Mouse (Mus musculus) G1E-ER4 (cell line): ENCODE data around the gene Ccdc92b. TPM values are rescaled to one million over a fixed set of nuclear protein-coding genes. Genes with fewer than 3 reads are reported as not detected.

Experiments used
- GATA1 ChIP-seq: IDR thresholded peaks from one replicate; pipeline ENCODE4 v1.8.0; 2012; ENCODE audit warnings: low read length, inconsistent platforms
- polyA plus RNA-seq: library from polyadenylated mRNA; stranded (reverse); fragments of >175 nt; gene quantifications from 2 replicates; pipeline ENCODE4 v1.2.3, GENCODE M21; 2012

The Ccdc92b gene
- polyA plus RNA-seq, 1 experiment: not detected

GRCm38 (mm10) chr11:74664279-74664678 is 44.9 kb downstream of the Ccdc92b start:
- TF ChIP-seq GATA1: no peak

- no peak for TF ChIP-seq GATA1
These were observed 45.5 kb downstream of the Ccdc92b start for GRCm38 (mm10) chr11:74664906-74665305.

GRCm38 (mm10) chr11:74665631-74666283 is 46.4 kb downstream of the Ccdc92b start:
- TF ChIP-seq GATA1: no peak

- no peak for TF ChIP-seq GATA1
These were observed 46.9 kb downstream of the Ccdc92b start for GRCm38 (mm10) chr11:74666284-74666652.

- no peak for TF ChIP-seq GATA1
These were observed 47.6 kb downstream of the Ccdc92b start for GRCm38 (mm10) chr11:74666776-74667581.

GRCm38 (mm10) chr11:74667582-74668010 is 48.2 kb downstream of the Ccdc92b start:
- TF ChIP-seq GATA1: no peak

GRCm38 (mm10) chr11:74668466-74668865 is 49.1 kb downstream of the Ccdc92b start:
- TF ChIP-seq GATA1: no peak

- TF ChIP-seq GATA1: no peak
These were observed 49.6 kb downstream of the Ccdc92b start for GRCm38 (mm10) chr11:74668971-74669370.

- no peak for TF ChIP-seq GATA1
These were observed 50.7 kb downstream of the Ccdc92b start for GRCm38 (mm10) chr11:74670151-74670550.

- TF ChIP-seq GATA1: no peak
These were observed 51.6 kb downstream of the Ccdc92b start for GRCm38 (mm10) chr11:74671013-74671412.

- TF ChIP-seq GATA1: no peak
These were observed 52.4 kb downstream of the Ccdc92b start for GRCm38 (mm10) chr11:74671839-74672238.

- no peak for TF ChIP-seq GATA1
These were observed 53.6 kb downstream of the Ccdc92b start for GRCm38 (mm10) chr11:74672901-74673513.

GRCm38 (mm10) chr11:74673561-74673960 is 54.2 kb downstream of the Ccdc92b start:
- TF ChIP-seq GATA1: no peak

- TF ChIP-seq GATA1: no peak
These were observed 55.3 kb downstream of the Ccdc92b start for GRCm38 (mm10) chr11:74674713-74675112.

- no peak for TF ChIP-seq GATA1
These were observed 55.8 kb downstream of the Ccdc92b start for GRCm38 (mm10) chr11:74675156-74675555.

Other genes starting within 250 kb of the Ccdc92b start
- gene Rap1gap2, start 8.7 kb upstream of the Ccdc92b start, polyA plus RNA-seq: 4.6 and 4.7 TPM in 2 replicates
- gene Cluh, start 29.9 kb downstream of the Ccdc92b start, polyA plus RNA-seq: 77.2 and 82.6 TPM in 2 replicates
- gene Pafah1b1, start 105.1 kb downstream of the Ccdc92b start, polyA plus RNA-seq: 9.6 and 12.7 TPM in 2 replicates
- gene Mettl16, start 151.2 kb downstream of the Ccdc92b start, polyA plus RNA-seq: 24.8 and 34.6 TPM in 2 replicates
- 132 and 166 TPM in 2 replicates for gene Mnt, start 211.3 kb downstream of the Ccdc92b start, polyA plus RNA-seq